Mouse (Mus musculus) hindbrain, embryonic 11.5 days (tissue): ENCODE data around the gene Gm12184. TPM values are rescaled to one million over a fixed set of nuclear protein-coding genes. Genes with fewer than 3 reads are reported as not detected.

Experiments
- ATAC-seq: fragments of 200-750 bp; cut with Nextera tagmentation; 2 replicates; pipeline ENCODE4 v1.8.0; 2017; ENCODE audit warnings: mild to moderate bottlenecking, moderate TSS enrichment, moderate library complexity; ENCODE audit not compliant: low FRiP score
- DNase-seq: peaks from one replicate; pipeline ENCODE4 v3.0.0-alpha.2; 2015; ENCODE audit warnings: low spot score
- H3K27ac ChIP-seq: fragments of 300-500 bp; sonication (generic); 2 replicates; pipeline ENCODE4 v1.5.1; 2014; ENCODE audit warnings: mild to moderate bottlenecking, low read depth, low read length
- H3K27me3 ChIP-seq: fragments of 300-500 bp; sonication (generic); 2 replicates; pipeline ENCODE4 v1.6.1; 2014; ENCODE audit warnings: mild to moderate bottlenecking, low read length, moderate library complexity, mixed read lengths; ENCODE audit not compliant: control insufficient read depth, insufficient read depth
- H3K36me3 ChIP-seq: fragments of 300-500 bp; sonication (generic); 2 replicates; pipeline ENCODE4 v1.6.1; 2014; ENCODE audit warnings: mild to moderate bottlenecking, low read length, moderate library complexity, mixed read lengths; ENCODE audit not compliant: control insufficient read depth, insufficient read depth
- H3K4me1 ChIP-seq: fragments of 300-500 bp; sonication (generic); replicated peaks from 2 replicates; pipeline ENCODE4 v1.6.1; 2014; ENCODE audit warnings: low read length, mixed read lengths; ENCODE audit not compliant: control insufficient read depth, insufficient read depth
- H3K4me2 ChIP-seq: fragments of 300-500 bp; sonication (generic); replicated peaks from 2 replicates; pipeline ENCODE4 v1.6.1; 2014; ENCODE audit warnings: mild to moderate bottlenecking, low read depth, low read length
- H3K4me3 ChIP-seq: fragments of 300-500 bp; sonication (generic); 2 replicates; pipeline ENCODE4 v1.5.1; 2014; ENCODE audit warnings: low read depth, low read length
- H3K9ac ChIP-seq: fragments of 300-500 bp; sonication (generic); 2 replicates; pipeline ENCODE4 v1.6.1; 2014; ENCODE audit warnings: low read depth, low read length
- H3K9me3 ChIP-seq: fragments of 300-500 bp; sonication (generic); 2 replicates; pipeline ENCODE4 v1.6.1; 2016; ENCODE audit warnings: low read length; ENCODE audit not compliant: control insufficient read depth
- WGBS: fragments of 180-500 bp; shearing (Covaris S2); extraction: QIAGEN DNeasy Blood & Tissue Kit; methylation state at CpG from one replicate; pipeline ENCODE4 v1.1.7; 2014; 5-methylcytosine and 5-hydroxymethylcytosine counted together
- polyA plus RNA-seq: library from polyadenylated mRNA; unstranded; fragments of >200 nt; fragmentation: Nextera tagmentation; extraction: Ambion mirVana; gene quantifications from 2 replicates; pipeline ENCODE4 v1.2.1, GENCODE M21; 2014

Gm12184 gene
- polyA plus RNA-seq, 1 experiment from 2014 or later = 5.8 TPM

DNA sequence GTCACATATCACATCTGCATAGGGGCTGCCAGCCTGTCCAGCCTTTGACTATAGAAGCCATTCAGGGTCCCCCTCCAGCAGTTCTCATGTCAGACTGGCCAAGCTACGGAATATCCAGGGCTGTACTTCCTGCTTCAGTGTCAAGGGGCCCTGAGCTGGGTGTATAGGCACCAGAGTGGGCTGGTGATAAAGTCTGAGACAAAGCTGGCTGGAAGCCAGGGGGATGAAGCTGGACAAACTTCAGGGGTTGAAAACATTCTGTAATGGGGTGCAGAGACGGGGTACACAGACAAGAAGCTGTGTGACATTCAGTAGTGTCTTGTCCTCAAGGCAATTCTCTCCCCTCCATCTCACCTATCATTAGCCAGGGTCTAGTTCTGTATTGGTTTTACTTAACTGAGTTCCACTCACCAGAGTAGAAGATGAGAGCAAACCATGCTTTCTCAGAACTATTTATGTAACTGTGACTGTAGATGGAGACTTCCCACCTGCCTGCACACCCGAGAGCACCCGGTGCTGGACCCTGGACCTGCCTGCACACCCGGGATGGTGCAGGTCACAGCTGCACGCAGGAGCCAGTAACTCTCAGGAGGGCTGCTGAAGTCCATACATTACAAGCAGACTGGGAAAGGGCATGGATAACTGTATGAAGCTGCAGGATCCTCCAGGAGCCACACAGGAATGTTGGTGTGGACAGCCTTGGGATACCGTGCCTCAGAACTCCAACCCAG lies 43.1 kb upstream of the Gm12184 start:
- no peak for ATAC-seq
- WGBS = 77% methylated on average over 7 of the region's 7 CpGs
- Histone ChIP-seq H3K9me3 (no peaks in the 10 kb centered on the region), H3K9ac (no peak overlapping the region), H3K4me2 (no peak overlapping the region), H3K27ac (no peak overlapping the region), H3K36me3 (no peaks in the 10 kb centered on the region), H3K4me1 (no peaks in the 10 kb centered on the region), H3K27me3 (no peaks in the 10 kb centered on the region), H3K4me3 (no peak overlapping the region)
- no peak for DNase-seq

DNA sequence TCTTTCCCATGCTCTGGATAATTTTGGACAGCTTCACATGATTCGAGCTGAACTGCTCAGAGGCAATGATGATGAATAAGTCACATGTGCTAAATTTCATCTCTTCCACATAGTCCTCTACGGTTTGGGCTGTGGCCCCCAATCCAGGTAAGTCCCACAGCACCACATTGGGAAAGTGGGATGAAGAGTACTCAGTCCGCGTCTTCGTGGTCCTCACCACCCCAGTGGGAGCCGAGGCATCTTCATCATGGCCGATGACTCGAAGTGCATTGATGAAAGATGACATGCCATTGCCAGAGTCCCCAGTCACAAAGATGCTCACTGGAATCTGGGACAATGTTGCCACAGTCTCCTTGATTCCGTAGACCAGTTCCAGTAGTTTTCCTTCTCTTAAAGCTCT lies 40.0 kb upstream of the Gm12184 start:
- Histone ChIP-seq H3K4me2 (no peak overlapping the region), H3K4me1 (no peaks in the 10 kb centered on the region), H3K4me3 (no peak overlapping the region), H3K27ac (no peak overlapping the region), H3K9ac (no peak overlapping the region), H3K9me3 (no peaks in the 10 kb centered on the region), H3K36me3 (no peaks in the 10 kb centered on the region), H3K27me3 (no peaks in the 10 kb centered on the region)
- ATAC-seq = no peak
- 95% methylated on average over 9 of the region's 9 CpGs for WGBS
- DNase-seq = no peak

DNA sequence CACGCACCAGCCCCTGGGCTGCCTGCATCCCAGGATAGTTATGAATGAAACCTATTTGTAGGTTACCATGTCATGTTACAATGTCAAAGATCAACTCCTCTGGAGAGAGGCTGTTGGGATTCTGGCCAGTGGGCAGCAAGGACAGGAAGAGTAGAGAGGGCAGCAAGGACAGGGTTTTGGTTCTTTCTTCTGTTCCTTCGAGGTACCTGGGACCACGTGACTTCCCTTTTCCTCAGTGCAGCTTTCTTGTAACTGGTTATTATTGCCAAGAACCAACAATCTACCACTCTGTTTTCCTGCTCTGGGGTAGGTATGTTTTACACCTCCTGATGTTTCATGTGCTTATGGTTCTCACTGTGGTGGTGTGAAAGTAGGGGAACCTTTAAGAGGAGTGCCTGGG lies 37.4 kb upstream of the Gm12184 start:
- Histone ChIP-seq H3K36me3 (no peaks in the 10 kb centered on the region), H3K9ac (no peak overlapping the region), H3K4me3 (no peak overlapping the region), H3K9me3 (no peaks in the 10 kb centered on the region), H3K27me3 (0 out of 2 replicates have a peak, but pooled peaks cover 2% of the 10 kb centered on the region), H3K27ac (no peak overlapping the region), H3K4me1 (no peaks in the 10 kb centered on the region), H3K4me2 (no peak overlapping the region)
- WGBS = 89% methylated on average over 3 of the region's 3 CpGs
- no peak for ATAC-seq
- DNase-seq = no peak

DNA sequence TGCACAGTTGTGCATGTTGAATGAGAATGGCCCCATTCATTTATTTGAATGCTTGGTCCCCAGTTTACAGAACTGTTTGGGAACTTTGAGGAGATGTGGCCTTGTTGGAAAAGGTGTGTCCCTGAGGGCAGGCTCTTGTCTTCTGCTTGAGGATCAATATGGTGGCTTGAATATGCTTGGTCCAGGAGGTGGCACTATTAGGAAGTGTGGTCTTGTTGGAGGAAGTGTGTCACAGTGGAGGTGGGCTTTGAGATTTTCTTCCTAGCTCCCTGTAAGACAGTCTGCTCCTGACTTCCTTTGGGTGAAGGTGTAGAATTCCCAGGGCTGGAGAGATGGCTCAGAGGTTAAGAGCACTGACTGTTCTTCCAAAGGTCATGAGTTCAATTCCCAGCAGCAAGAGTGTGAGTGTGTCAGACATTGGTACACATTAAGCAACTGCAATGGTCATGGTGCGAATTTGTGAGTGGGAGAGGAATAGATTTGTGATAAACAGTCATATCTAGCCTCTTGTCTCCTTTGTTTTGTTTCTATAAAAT lies 36.4 kb upstream of the Gm12184 start:
- ATAC-seq (no peak), DNase-seq (no peak)
- no peaks in the 10 kb centered on the region for H3K9me3 ChIP-seq
- no peaks in the 10 kb centered on the region for H3K4me1 ChIP-seq
- H3K27ac ChIP-seq = no peak overlapping the region
- H3K36me3 ChIP-seq = no peaks in the 10 kb centered on the region
- 0 out of 2 replicates have a peak, but pooled peaks cover 2% of the 10 kb centered on the region for H3K27me3 ChIP-seq
- 85% methylated on average over 1 of the region's 1 CpGs for WGBS
- H3K9ac ChIP-seq = no peak overlapping the region
- no peak overlapping the region for H3K4me2 ChIP-seq
- H3K4me3 ChIP-seq = no peak overlapping the region

DNA sequence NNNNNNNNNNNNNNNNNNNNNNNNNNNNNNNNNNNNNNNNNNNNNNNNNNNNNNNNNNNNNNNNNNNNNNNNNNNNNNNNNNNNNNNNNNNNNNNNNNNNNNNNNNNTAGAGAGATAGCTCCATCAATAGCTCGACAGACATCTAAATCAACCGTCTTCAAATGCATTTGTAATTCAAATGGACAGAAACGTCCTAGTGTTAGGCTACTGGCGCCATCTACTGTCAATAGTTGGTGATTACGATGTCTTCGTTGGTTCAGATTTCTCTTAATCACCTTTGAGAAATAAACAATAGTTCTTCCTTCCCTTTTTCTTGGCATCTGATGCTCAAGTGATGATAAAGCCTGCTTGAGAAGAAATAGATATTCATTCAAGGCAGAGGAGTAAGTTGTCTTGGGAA lies 32.6 kb upstream of the Gm12184 start:
- no peak overlapping the region for H3K4me3 ChIP-seq
- H3K36me3 ChIP-seq = no peaks in the 10 kb centered on the region

DNA sequence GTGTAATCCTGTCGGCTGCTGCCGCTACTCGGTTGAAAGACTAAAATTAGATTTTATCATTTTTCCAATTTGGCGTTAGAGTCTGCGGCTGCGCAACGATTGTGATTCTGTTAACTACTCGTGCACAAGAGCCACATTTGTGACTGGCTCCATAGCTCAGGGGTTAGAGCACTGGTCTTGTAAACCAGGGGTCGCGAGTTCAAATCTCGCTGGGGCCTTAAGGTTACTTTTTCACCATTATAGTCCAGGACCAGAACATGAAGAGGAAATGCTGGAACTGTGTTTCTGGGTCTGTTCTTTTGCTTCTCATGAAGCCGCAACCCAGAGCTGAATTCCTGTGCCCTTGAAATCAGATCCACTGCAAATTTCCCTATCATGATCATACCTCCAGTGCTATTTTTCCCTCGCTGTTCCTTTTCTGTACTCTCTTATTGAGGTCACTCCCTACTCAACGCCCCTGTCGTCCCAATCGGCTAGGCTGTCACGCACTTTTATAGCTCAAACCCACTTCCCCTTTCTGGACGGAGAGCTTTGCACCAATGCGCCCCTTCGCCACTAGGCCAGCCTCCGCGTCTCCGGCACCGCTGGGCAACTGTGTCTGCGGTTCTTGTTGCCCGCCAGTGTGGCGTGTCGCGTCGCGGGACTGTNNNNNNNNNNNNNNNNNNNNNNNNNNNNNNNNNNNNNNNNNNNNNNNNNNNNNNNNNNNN lies 27.2 kb upstream of the Gm12184 start:
- peak overlapping the region; percentile 51; the same call in 1 of the 2 replicates for H3K9ac ChIP-seq
- peaks cover 4% of the 10 kb centered on the region for H3K27me3 ChIP-seq
- H3K27ac ChIP-seq = no peak overlapping the region
- under 1% methylated on average over 31 of the region's 31 CpGs for WGBS
- no peaks in the 10 kb centered on the region for H3K9me3 ChIP-seq
- H3K4me3 ChIP-seq = peak overlapping the region; percentile 63
- no peaks in the 10 kb centered on the region for H3K4me1 ChIP-seq
- H3K36me3 ChIP-seq = no peaks in the 10 kb centered on the region
- ATAC-seq (peak; percentile 83), DNase-seq (peak; percentile 91)
- peak overlapping the region; percentile 91 for H3K4me2 ChIP-seq

More for the DNA sequence above, 32.6 kb upstream of the Gm12184 start:
- H3K27ac ChIP-seq = no peak overlapping the region
- H3K27me3 ChIP-seq = peaks cover 3% of the 10 kb centered on the region
- H3K9ac ChIP-seq = no peak overlapping the region
- no peak for ATAC-seq
- H3K9me3 ChIP-seq = no peaks in the 10 kb centered on the region
- no peaks in the 10 kb centered on the region for H3K4me1 ChIP-seq
- DNase-seq = peak; percentile 82
- no peak overlapping the region; the same call in 1 of the 2 replicates for H3K4me2 ChIP-seq
- WGBS = 1% methylated on average over 6 of the region's 6 CpGs

DNA sequence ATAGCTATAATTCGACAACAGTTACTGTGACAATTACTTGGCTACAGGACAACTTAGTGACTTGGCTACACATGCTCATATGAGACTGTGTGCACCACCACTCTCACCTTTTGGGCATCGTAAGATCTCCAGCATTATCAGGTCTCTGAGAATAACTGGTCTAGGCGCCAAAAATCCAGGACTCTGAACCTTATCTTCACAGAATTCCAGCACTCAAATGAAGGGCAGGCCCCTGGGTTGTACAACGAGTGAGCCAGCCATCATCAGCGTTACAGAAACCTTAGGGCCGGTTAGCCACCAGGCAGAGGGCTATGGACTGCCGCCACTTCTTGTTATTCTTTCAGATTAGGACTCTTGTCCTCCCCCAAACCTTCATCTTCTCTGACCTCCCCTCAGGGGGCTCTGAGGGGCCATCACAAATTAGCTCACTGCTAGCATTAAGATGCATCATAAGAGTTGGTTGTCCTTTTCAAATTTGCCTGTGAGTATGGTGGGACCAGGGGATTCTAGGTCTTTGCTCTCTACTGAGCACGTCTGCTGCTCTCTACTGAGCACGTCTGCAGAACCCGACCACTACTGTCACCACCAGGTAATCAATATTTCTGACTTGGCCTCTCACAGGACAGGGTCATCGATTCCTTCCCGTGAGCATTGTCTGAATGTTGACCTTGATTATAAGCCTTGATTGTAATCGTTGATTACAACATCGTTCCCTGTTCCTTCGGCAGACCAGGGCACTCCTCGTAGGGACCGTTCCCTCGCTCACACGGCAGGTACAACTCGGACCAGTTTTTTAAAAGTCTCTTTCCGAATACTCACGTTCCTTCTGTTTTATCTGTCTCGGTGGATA lies 26.4 kb upstream of the Gm12184 start:
- Histone ChIP-seq H3K36me3 (no peaks in the 10 kb centered on the region), H3K4me1 (no peaks in the 10 kb centered on the region), H3K27ac (no peak overlapping the region), H3K27me3 (peaks cover 4% of the 10 kb centered on the region), H3K9ac (peak overlapping the region; percentile 51), H3K9me3 (no peaks in the 10 kb centered on the region), H3K4me3 (peak overlapping the region; percentile 63), H3K4me2 (peak overlapping the region; percentile 91)
- DNase-seq (no peak), ATAC-seq (peak; percentile 50)
- 8% methylated on average over 23 of the region's 23 CpGs for WGBS

DNA sequence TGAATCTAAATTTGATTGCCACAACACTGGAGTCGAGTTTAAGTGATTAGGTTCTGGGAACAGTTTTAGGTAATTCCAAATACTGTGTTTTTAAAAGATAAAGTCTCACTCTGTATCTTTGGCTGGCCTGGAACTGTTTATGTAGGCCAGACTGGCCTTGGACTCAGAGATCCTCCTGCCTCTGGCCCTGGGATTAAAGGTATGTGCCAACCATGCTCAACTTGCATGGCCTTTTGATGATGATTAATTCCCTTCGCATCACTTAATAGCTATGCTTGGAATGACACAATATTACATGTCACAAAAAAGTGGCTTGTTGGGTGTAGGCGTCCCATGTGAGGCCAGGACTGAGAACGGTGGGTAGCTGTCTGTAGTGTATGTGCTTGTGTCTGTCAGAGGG lies 25.7 kb upstream of the Gm12184 start:
- H3K27ac ChIP-seq = no peak overlapping the region
- H3K9me3 ChIP-seq = no peaks in the 10 kb centered on the region
- no peaks in the 10 kb centered on the region for H3K4me1 ChIP-seq
- H3K27me3 ChIP-seq = peaks cover 4% of the 10 kb centered on the region
- H3K4me2 ChIP-seq = no peak overlapping the region
- H3K4me3 ChIP-seq = no peak overlapping the region
- ATAC-seq = no peak
- H3K9ac ChIP-seq = no peak overlapping the region
- H3K36me3 ChIP-seq = no peaks in the 10 kb centered on the region
- no peak for DNase-seq
- WGBS = 78% methylated on average over 4 of the region's 4 CpGs
